Mouse (Mus musculus) layer of hippocampus, postnatal 25 days (tissue): ENCODE data around the gene Tspan3. TPM values are rescaled to one million over a fixed set of nuclear protein-coding genes. Genes with fewer than 3 reads are reported as not detected.
A peak's percentile ranks its signal among the peaks of the same experiment; 100 is the strongest.

Experiments
- DNase-seq, 2 experiments: peaks; one replicate each; pipeline ENCODE4 v3.0.0; 2022; ENCODE audit warnings: mixed read lengths in 2 of 2, low spot score in 1 of 2; ENCODE audit errors: extremely low spot score in 1 of 2
- total RNA-seq, 2 experiments: library from RNA; stranded (reverse); gene quantifications; 2 replicates each; pipeline ENCODE4 v1.2.3; 2021

Gene Tspan3
- total RNA-seq, 2 experiments from 2014 or later, result 350 to 378 TPM

DNA sequence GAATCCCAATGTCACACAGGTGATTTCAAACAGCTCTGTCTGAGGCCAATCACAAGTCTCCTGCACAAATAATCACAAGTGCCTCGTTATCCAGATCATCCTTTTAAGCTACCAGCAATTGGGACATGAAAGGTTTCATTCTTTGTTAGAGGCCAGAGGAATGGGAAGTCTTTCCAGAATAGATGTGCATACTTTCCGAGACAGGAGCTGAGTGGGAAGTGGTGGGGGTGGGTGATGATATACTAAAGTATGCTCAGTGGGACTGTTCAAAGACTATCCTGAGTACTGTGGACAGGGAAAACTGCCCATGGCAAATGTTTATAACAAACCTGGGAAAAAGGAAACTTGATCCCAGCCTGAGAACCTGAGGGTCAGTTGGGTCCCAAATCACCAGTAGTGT, 5.8 kb downstream of the Tspan3 start:
- DNase-seq, result no peak

DNA sequence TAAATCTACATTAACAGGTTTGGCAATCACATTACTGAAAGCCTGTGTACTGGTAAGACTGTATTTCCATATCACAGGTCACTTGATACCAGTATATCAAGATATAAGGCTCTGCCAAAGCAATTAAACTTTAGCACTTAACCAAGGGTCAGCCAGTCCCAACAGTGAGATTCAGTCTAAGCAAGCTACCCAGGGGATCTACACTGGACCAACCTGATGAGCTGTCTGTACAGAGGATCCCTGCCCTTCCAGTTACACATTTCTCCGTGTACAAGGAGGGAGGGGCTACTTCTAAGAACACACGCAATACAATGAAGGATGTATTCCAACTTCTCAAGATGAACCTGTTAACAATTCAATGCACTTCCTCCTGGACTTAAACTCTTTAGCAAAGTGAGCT, 7.2 kb downstream of the Tspan3 start:
- no peak for DNase-seq

DNA sequence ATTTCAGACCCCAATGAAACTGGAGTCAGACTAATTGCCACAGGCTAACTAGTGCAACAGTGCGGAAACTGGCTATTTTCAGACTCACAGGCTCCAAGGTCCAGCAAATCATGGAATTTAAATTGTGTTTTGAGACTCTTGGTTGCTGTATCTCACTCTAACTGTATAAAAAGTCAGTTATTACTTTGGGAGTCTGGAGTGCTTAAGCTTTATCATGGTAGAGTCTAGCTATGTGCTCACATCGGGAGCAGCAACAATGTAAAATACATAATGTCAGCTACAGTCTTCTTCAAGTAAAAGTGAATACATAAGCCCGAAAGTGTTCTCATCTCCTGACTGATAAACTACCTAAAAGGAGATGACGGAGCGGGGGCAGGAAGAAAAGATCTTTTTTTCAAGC, 10.7 kb downstream of the Tspan3 start:
- no peak for DNase-seq

DNA sequence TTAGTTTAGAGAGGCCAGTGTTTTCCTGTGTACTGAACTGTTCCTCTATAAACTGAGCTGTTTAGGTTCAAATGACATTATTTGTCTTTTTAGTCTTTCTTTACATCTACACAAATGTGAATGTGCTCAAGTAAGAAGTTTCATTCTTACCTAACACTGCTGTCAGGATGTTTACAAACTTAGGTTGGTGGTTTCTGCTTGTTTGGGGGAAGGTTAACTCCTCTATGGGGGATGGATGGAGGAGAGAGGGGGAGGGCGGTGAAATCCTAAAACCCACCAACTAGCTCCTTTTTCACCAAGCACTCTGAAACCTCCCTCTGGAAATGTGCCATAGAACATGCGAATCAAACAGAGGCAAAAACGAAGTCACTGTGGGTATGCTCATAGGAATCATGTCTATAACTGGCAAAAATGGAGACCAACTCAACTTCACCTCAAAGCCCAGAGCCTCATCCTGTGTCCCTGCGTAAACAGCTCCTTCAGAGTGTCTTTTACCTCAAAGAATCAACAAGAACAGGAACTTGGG, 12.7 kb downstream of the Tspan3 start:
- DNase-seq, result no peak

DNA sequence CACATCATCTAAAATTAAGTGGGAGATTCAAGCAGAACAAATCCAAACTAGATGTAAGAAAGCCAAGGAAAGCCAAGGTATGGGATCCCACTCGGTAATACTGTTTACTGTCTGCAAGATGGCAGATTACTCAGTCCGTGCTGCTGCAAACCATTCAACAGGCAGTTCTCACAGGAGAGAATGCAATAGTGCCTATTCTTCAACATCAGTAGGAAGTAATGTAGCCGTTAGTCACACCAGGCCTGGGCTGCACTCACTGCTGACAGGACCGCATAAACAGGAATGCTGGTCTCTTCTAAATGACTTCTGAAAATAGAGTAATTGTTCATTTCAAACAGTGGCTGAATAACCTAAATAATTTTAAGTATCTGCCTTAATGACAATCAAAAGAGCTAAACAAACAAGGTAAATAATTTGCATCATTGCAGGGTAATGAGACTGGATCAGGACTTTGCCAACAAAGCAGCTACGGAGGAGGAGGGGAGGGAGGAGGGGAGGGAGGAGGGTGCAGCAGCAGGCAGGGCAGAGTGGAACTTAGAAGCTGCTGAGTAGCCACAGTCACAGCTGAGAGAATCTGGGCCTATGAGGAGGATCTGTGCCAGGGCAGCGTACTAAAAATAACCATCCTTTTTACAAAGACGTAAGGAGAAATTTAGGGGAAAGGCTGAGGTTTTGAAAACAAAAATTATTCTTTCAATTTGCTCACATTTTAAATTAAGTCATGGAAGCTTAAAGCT, 13.4 kb downstream of the Tspan3 start:
- no peak for DNase-seq

DNA sequence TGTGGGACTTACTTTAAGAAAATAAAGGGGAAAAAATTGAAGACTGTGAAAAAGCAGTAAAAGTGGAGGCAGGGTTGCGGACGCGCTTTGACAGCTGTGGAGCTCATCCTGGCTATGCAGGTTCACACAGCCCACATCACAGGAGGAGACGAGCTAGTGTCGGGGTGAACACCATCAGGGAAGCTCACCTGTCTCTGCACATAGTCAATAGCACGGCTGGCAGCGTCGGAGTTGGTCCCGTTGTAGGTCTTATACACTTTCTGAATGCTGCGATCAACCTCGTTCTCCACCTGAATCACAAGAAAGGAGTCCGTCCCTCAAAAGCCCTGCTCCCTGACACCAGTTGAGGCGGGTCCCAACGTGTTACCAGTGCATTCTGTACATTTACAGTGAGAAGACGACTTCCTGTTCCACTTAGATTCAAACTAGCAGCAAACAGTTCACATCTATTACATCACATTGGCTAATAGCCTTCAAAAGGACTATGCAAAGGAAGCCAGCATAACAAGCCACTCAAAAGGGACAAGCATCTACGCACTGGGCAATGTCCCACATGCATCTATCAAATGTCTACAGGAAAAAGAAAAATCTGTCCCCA, 18.9 kb downstream of the Tspan3 start:
- no peak for DNase-seq

DNA sequence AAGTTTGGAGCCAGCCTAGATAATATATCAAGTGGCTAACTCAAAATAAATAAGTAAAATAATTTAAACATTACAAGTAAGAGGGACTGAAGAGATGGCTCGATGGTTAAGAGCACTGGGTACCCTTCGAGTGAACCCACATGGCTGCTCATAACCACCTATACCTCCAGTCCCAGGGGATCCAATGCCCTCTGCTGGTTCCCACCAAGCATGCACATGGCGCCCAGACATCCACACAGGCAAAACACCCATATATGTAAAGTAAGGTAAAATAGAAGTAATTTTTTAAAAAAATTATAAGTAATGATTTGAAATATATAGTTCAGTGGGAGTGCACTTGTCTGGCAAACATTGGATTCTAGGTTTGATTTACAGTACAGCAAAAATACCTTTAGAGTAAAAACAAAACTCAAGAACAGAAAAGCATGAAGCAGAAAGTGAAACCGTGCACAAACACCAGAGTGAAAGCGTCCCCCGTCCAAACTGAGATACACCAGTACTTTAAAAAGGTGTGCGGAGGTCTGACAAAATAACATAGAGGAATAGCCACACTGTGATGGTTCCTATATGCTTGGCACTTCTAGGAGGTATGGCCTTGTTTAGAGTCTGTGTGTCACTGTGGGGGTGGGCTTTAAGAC, 20.8 kb downstream of the Tspan3 start:
- DNase-seq, result no peak

DNA sequence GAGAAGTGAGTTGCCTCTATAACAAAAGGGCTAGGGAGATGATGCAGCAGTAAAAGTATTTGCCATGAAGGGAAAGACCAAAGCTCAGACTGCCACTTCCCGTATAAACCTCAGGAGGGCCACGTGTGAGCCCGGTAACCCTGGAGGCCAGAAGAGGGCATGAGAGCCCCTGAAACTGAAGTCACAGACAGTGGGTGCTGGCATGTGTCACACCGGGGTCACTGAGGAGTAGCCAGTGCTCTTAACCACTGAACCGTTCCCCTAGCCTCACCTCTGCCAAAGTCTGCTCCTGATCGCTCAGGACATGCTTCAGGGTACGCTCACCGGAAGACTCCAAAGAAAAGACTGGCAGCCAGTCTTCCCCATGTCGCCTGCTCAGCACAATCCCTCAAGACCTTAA, 23.5 kb downstream of the Tspan3 start:
- DNase-seq, result no peak

DNA sequence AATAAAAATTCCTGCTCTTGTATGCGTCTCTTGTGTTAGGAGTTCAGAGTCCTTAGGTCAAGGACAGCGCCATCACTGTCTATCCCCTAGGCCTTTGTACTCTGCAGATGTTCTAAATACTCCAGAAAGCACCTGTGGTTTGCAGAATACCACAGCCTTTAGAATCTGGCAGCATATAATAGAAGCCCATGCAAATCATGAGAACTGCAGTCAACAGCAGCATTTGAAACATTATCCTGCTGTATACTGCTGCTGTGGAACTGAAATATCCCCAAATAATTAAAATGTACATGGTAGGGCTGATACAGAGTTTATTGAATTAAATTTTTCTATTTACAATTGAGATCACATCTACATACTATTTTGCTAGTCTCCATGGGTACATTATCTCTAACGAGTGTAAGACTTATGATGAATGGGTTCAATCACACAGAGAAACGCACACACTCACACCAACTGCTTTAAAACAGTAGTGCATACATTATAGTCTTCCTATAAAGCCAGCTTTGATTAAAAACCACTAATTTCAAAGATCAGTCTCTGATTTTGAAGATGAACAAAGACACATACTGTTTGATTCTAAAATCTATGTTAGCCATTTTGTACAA, 29.6 kb downstream of the Tspan3 start:
- DNase-seq, result no peak

DNA sequence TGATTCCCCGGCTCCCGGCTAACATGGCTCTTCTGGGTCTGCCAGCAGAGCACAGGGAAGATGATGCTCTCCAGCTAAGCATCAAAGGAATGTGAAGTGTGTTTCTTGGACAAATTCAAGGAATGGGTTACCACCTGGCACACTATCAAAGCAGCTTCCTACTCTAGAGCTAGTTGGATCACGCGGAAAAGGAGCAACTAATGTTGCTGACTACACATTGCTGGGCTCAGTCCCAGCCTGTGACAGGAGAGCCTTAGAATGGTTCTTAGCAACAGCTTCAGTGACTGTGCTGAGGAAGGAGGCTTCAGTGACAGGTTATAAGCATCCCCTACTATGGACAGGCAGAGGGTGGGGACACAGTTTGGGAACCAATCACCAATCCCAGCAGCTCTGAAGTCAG, 30.7 kb downstream of the Tspan3 start:
- DNase-seq, result no peak

DNA sequence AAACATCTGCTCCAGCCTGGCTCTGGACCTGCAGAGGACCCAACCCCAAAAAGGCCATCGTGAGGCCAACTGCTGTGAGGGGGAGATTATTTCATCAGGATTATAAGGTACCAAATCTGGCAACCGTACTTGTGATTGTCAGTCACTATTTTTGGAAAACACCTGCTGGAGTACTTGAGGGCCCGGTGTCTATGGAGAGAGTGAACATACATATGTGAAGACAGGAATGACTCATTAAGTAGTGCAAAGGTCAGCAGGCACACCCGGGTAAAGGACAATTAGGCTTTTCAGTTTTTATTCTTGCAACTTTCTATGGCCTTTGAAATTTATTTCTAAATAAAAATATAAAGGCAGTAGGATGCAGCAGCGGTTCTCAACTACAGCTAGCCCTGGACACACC, 31.3 kb downstream of the Tspan3 start:
- DNase-seq, result no peak

DNA sequence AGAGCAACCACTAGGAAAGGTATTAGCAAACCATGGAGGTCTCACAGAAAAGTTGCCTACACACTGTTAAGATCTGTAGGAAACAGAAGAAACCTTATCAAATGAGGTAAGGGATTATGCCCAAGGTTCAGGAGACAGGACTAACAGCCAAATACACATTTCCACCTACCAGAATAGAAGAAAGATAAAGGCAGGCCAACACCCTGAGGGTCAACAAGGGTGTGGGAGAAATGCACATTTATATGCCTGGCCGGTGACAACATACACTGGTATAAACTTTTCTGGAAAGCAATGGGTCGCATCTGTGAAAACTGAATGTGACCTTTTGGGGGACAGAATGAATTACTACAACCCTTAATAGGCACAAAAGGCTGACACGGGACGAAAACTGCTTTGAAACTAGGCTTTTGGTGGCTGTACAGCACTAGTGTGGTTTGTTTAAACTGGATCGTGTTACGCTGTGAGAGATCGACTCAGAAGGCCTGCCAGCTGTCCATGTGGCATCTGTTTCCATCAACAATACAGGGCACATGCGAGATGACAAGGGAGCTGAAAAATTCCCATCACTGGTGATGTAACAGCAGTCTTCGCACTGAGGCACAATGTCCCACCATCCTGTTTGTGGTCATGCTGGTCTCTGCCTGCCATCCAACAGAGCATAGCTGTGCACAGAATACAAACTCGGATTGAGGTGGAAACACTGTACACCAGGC, 33.3 kb downstream of the Tspan3 start:
- no peak for DNase-seq

DNA sequence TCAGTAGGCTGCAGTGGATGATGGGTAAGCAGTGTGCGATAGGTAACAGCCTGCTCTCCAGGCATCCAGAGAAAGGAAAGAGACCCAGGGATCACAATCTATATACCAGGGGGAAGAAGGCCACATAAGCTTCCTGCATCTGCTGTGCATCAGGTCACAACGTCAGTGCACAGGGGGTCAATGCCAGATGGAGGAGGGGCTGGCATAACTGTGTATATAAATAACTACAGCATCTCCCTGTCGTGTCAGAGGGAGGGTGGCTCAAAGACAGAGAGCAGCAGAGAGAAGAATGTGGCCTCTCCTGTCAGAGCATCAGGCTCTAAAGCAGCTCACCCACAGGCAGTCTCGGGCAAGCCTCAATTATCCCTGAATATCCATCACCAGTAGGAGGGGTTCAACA, 34.7 kb downstream of the Tspan3 start:
- DNase-seq, result no peak

DNA sequence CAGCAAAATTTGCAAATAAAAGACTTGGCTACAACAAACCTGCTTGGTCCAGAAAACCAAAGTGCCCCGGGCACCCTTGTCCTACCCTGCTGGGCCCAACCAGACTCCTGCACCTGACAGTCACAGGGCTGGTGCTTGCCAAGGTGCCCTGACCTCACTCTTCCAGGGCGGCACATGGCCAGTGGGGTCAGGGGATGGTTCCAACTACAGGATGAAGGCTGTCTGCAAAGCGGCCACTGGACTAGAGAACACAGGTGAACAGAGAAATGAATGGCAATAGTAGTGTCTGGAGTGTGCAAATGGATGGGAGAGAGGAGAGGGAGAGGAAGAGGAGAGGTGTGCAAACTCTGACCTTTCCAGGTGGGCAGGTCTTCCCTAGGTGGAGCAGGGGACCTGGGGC, 35.3 kb downstream of the Tspan3 start:
- no peak for DNase-seq

DNA sequence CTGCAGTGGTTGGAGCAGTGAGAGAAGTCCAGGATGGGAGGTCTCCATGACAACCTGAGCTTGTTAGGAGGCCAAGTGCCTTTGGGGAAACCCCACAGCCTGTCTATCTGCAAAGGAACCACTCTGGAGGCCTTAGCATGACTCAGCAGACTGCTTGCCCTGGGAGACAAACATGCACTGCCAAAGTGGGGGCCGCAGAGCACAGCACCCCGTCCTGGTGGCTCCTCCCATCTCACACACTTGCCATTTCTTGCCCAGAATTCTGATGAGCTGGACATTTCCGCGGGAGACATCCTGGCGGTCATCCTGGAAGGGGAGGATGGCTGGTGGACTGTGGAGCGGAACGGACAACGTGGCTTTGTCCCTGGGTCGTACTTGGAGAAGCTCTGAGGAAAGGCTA, 36.9 kb downstream of the Tspan3 start:
- DNase-seq, result no peak

DNA sequence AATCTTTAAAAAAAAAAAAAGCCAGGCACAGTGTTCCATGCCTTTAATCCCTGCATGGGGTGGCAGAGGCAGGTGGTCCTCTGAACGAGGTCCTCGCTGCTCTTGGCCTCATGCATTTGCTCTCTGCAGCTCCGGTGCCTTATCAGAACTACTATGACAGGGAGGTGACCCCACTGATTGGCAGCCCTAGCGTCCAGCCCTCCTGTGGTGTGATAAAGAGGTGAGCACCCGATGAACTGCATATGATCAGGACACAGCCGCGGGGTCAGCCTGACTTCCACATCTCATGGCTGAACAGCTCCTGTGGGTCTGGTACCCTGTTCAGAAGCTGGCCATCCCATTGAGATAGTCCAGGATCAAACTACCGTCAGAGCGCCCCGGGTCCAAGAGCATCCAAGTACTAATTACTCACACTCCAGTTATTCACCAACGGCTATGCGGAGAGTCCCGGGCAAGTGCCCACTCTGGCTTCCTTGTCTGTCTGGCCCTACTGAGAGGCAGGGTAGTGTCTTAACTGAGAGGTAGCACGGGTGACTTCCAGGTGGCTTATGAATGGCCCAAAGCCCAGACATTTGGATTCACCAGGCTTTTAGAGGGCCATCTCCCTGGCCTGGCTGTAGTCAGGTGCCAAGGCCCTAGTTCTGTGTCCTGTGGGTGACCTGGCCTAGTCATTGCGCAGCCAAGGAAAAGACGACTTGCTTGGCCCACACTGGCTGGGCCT, 38.7 kb downstream of the Tspan3 start:
- DNase-seq, result no peak

DNA sequence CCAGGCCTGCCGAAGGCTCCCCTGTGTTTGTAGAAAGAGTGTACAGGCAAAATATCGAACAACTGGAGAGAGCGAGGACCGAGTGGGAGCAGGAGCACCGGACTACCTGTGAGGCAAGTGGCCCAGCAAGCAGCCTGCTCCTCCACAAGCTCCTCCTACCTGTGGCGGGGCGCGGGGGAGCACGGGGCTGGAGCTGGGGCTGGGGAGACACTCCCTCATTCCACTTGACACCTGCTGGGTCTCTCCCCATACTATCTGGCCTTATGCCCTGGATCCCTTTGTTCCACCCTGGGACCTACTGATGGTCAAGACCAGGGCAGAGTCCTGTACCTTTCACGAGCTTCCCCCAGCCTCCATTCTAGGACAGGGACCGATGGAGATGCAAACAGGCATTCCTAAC, 40.7 kb downstream of the Tspan3 start:
- no peak for DNase-seq

DNA sequence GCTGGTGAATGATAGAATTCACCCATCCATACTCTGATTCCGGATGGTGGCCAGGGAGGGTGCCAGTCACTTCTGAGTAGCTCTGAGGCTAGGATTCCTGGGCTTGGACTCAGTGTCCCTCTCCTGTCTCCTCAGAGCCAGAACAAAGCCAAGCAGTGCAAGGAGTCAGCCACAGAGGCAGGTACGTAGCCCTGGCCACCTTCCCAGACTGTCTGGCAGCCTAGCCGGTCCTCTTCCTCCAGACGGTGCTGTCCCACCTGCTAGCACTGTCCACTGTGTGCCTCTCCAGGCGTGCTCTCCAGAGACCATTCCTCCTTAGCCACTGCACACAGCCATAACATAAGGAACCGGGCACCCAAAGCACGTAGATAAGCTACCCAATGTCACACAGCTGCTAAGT, 41.7 kb downstream of the Tspan3 start:
- no peak for DNase-seq

DNA sequence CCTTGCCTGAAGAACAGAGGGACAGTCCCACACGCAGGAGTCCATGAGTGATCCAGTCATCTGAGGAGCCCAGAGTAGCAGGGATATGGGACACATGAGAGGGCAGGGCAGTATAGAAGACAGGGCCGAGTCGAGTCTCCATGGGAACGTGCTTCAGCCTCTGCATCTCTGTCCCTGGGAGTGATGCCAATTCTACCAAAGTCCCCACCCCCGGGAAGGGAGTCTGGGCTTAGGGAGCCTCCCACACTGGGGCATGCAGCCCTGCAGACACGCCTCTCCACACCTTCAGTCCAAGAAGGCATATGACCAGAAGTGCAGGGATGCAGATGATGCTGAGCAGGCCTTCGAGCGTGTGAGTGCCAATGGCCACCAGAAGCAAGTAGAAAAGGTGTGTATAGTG, 42.3 kb downstream of the Tspan3 start:
- no peak for DNase-seq

DNA sequence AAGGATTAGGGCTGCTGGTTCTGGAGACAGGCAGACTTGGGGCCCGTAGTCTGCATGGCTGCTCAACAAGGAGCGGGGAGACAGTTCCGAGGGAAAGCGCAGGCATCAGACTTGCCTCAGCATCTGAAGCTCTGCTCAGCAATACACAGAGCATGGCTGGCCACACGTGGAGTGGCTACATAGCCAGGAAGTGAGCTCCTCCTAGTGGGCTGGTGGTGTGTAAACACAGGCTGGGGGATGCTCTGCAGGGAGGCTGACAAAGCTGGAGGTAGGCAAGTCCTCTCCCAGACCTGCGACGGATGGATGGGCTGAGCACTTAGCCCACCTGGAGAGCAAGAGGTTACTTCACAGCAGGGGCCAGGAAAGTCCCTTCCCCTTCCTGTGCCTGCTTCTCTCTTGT, 44.2 kb downstream of the Tspan3 start:
- peak in 1 of 2 experiments; percentile 46 for DNase-seq
